Mouse (Mus musculus) heart, adult 2 months (tissue): ENCODE results near the gene Acsf3. TPM values are rescaled to one million over a fixed set of nuclear protein-coding genes. Genes with fewer than 3 reads are reported as not detected.

ENCODE experiments used
- DNase-seq, 2 experiments: peaks; one replicate each; pipeline ENCODE4 v3.0.0; 2021
- H3K27ac ChIP-seq: fragments of 200-600 bp; 2 replicates; pipeline ENCODE4 v1.8.1; 2022
- H3K27me3 ChIP-seq: fragments of 200-500 bp; 2 replicates; pipeline ENCODE4 v1.6.1; 2012; ENCODE audit warnings: mild to moderate bottlenecking, low read length, inconsistent platforms, mixed read lengths; ENCODE audit not compliant: control insufficient read depth, insufficient read depth
- H3K36me3 ChIP-seq: fragments of 200-500 bp; 2 replicates; pipeline ENCODE4 v1.6.1; 2012; ENCODE audit warnings: low read length, inconsistent platforms; ENCODE audit not compliant: control insufficient read depth, insufficient read depth
- H3K4me1 ChIP-seq: fragments of 200-500 bp; 2 replicates; pipeline ENCODE4 v1.6.1; 2011; ENCODE audit warnings: low read length; ENCODE audit not compliant: control insufficient read depth, insufficient read depth
- H3K4me3 ChIP-seq: fragments of 200-600 bp; 2 replicates; pipeline ENCODE4 v1.8.1; 2022
- H3K79me2 ChIP-seq: fragments of 200-500 bp; replicated peaks from 2 replicates; pipeline ENCODE4 v1.6.1; 2012; ENCODE audit warnings: mild to moderate bottlenecking, inconsistent platforms, low read length, moderate library complexity, mixed read lengths; ENCODE audit not compliant: control insufficient read depth, insufficient read depth
- H3K9ac ChIP-seq: fragments of 200-500 bp; 2 replicates; pipeline ENCODE4 v1.6.1; 2012; ENCODE audit warnings: low read depth, mild to moderate bottlenecking, control low read depth, inconsistent platforms, low read length, mixed read lengths
- CTCF ChIP-seq: fragments of 200-600 bp; IDR thresholded peaks from 2 replicates; pipeline ENCODE4 v1.8.1; 2022; ENCODE audit warnings: antibody characterized with exemption, mild to moderate bottlenecking, moderate library complexity
- EP300 ChIP-seq: fragments of 200-500 bp; IDR thresholded peaks from 2 replicates; pipeline ENCODE4 v1.6.1; 2011; ENCODE audit warnings: low read depth, low read length, control low read depth; ENCODE audit not compliant: insufficient read depth
- POLR2A ChIP-seq: fragments of 200-500 bp; IDR thresholded peaks from 2 replicates; pipeline ENCODE4 v1.6.1; 2011; ENCODE audit warnings: mild to moderate bottlenecking, low read depth, low read length, control low read depth; ENCODE audit not compliant: insufficient read depth
- WGBS: fragments of 180-500 bp; shearing (Covaris S2); methylation state at CpG from one replicate; pipeline ENCODE4 v1.1.7; 2018; 5-methylcytosine and 5-hydroxymethylcytosine counted together
- intact Hi-C: fragments of 180-260 bp; cut with DNase I; formaldehyde crosslinking; loops from one replicate; pipeline ENCODE4 v1.15.1; 2025
- polyA plus RNA-seq: library from polyadenylated mRNA; depleted of rRNA; stranded (reverse); fragments of >200 nt; gene quantifications from 2 replicates; pipeline ENCODE4 v1.2.3, GENCODE M21; 2012
- total RNA-seq, 2 experiments: library from RNA; stranded (reverse); gene quantifications; 2 replicates each; pipeline ENCODE4 v1.2.3; 2021

Gene Acsf3
- total and polyA plus RNA-seq, 3 experiments: 25.1 to 29.6 (median 25.6) TPM

GRCm38 (mm10) chr8:122745022-122745749 is 30.1 kb upstream of the Acsf3 start:
- no peaks in the 10 kb centered on the region for H3K36me3 ChIP-seq

GRCm38 (mm10) chr8:122745750-122746275 is 29.5 kb upstream of the Acsf3 start:
- H3K27ac ChIP-seq: no peak overlapping the region
- H3K36me3 ChIP-seq: no peaks in the 10 kb centered on the region
- peaks cover 3% of the 10 kb centered on the region; the same call in 1 of the 2 replicates for H3K27me3 ChIP-seq
- WGBS: 42% methylated on average over 16 of the region's 16 CpGs
- DNase-seq: no peak
- H3K4me3 ChIP-seq: no peak overlapping the region
- intact Hi-C loops: no loop called here
- TF ChIP-seq POLR2A (no peak), EP300 (no peak), CTCF (no peak)
- no peaks in the 10 kb centered on the region for H3K4me1 ChIP-seq
- no peaks in the 10 kb centered on the region for H3K79me2 ChIP-seq
- H3K9ac ChIP-seq: no peak overlapping the region

More at GRCm38 (mm10) chr8:122745022-122745749, 30.1 kb upstream of the Acsf3 start:
- WGBS: 47% methylated on average over 17 of the region's 17 CpGs
- no peak for TF ChIP-seq CTCF
- TF ChIP-seq POLR2A: no peak
- TF ChIP-seq EP300: no peak
- Histone ChIP-seq H3K4me3 (no peak overlapping the region), H3K9ac (no peak overlapping the region), H3K27me3 (peaks cover 3% of the 10 kb centered on the region; the same call in 1 of the 2 replicates), H3K27ac (no peak overlapping the region), H3K4me1 (no peaks in the 10 kb centered on the region), H3K79me2 (no peaks in the 10 kb centered on the region)
- intact Hi-C loops: no loop called here
- no peak for DNase-seq

- intact Hi-C loops: no loop called here
- Histone ChIP-seq H3K9ac (no peak overlapping the region), H3K4me1 (no peaks in the 10 kb centered on the region), H3K27me3 (peaks cover 3% of the 10 kb centered on the region; the same call in 1 of the 2 replicates), H3K79me2 (no peaks in the 10 kb centered on the region), H3K4me3 (no peak overlapping the region), H3K36me3 (no peaks in the 10 kb centered on the region), H3K27ac (no peak overlapping the region)
- no peak for DNase-seq
- 46% methylated on average over 7 of the region's 7 CpGs for WGBS
- TF ChIP-seq EP300 (no peak), POLR2A (no peak), CTCF (no peak)
Observed at GRCm38 (mm10) chr8:122746439-122746838, 28.8 kb upstream of the Acsf3 start.

- Histone ChIP-seq H3K9ac (no peak overlapping the region), H3K27me3 (peaks cover 3% of the 10 kb centered on the region; the same call in 1 of the 2 replicates), H3K27ac (no peak overlapping the region), H3K79me2 (no peaks in the 10 kb centered on the region), H3K4me3 (no peak overlapping the region), H3K36me3 (no peaks in the 10 kb centered on the region), H3K4me1 (no peaks in the 10 kb centered on the region)
- intact Hi-C loops: no loop called here
- 77% methylated on average over 1 of the region's 1 CpGs for WGBS
- no peak for TF ChIP-seq EP300
- TF ChIP-seq CTCF: no peak
- no peak for TF ChIP-seq POLR2A
- DNase-seq: no peak
Observed at GRCm38 (mm10) chr8:122747825-122748224, 27.5 kb upstream of the Acsf3 start.

GRCm38 (mm10) chr8:122749333-122749958 is 25.8 kb upstream of the Acsf3 start:
- intact Hi-C loops: no loop called here
- no peak overlapping the region for H3K4me3 ChIP-seq
- no peaks in the 10 kb centered on the region for H3K4me1 ChIP-seq
- no peaks in the 10 kb centered on the region for H3K36me3 ChIP-seq
- H3K27me3 ChIP-seq: peaks cover 3% of the 10 kb centered on the region; the same call in 1 of the 2 replicates
- H3K27ac ChIP-seq: no peak overlapping the region
- no peak for DNase-seq
- H3K9ac ChIP-seq: no peak overlapping the region
- 57% methylated on average over 6 of the region's 6 CpGs for WGBS
- no peaks in the 10 kb centered on the region for H3K79me2 ChIP-seq
- no peak for TF ChIP-seq EP300
- TF ChIP-seq POLR2A: no peak
- no peak for TF ChIP-seq CTCF

- TF ChIP-seq EP300: no peak
- TF ChIP-seq POLR2A: no peak
- no peak for TF ChIP-seq CTCF
- no peak for DNase-seq
- no peaks in the 10 kb centered on the region for H3K27me3 ChIP-seq
- H3K4me1 ChIP-seq: no peaks in the 10 kb centered on the region
- intact Hi-C loops: no loop called here
- no peak overlapping the region for H3K27ac ChIP-seq
- H3K36me3 ChIP-seq: no peaks in the 10 kb centered on the region
- H3K4me3 ChIP-seq: no peak overlapping the region
- no peaks in the 10 kb centered on the region for H3K79me2 ChIP-seq
- no peak overlapping the region for H3K9ac ChIP-seq
- WGBS: 46% methylated on average over 5 of the region's 5 CpGs
Observed at GRCm38 (mm10) chr8:122751342-122751741, 23.9 kb upstream of the Acsf3 start.
